Comparison of ENCODE assay signal across 8 mouse cellular contexts in genomic region chrX:52928883-52929282, GRCm38 (mm10). TPM values are rescaled to one million over a fixed set of nuclear protein-coding genes. Genes with fewer than 3 reads are reported as not detected.
DNase-seq lines count a peak whose midpoint lies in the region; ATAC-seq and TF ChIP-seq lines count a peak whose summit lies in the region.

No protein-coding gene starts in this region.

- H3K4me3 ChIP-seq in bone marrow, adult 2 months (replicated peaks; ENCODE audit: control insufficient read depth, low read depth, low read length) = no peak overlapping the region

- 38% methylated on average over 1 of the region's 1 CpGs for WGBS in bone marrow, adult 2 months

- no peaks in the 10 kb centered on the region for H3K4me1 ChIP-seq in bone marrow, adult 2 months (ENCODE audit: control insufficient read depth, insufficient read depth, low read length)

- H3K27ac ChIP-seq in bone marrow, adult 2 months (ENCODE audit: control insufficient read depth, insufficient read depth, low read depth, low read length, poor library complexity) = no peak overlapping the region

- no peak for TF ChIP-seq POLR2A in bone marrow, adult 2 months (IDR thresholded peaks at IDR 0.05; ENCODE audit: borderline replicate concordance, control insufficient read depth, low read depth, low read length)

- TF ChIP-seq CTCF in bone marrow, adult 2 months (IDR thresholded peaks at IDR 0.05; ENCODE audit: control insufficient read depth, insufficient read depth, low read length) = peak; percentile 32; the same call in 1 of the 2 replicates

- peak; percentile 81 for ATAC-seq in CD4-positive, CD25-positive, alpha-beta regulatory T cell, adult 4 months
- peak; percentile 56; the same call in 1 of the 2 replicates for ATAC-seq in megakaryocyte, adult 5-6 weeks (ENCODE audit: poor library complexity, severe bottlenecking)
- no peak for ATAC-seq in frontal cortex, adult (ENCODE audit: low TSS enrichment)

- peak; percentile 35 for DNase-seq in heart, postnatal 4 days
- no peak for DNase-seq in heart, adult 8-10 months (ENCODE audit: low spot score)
- DNase-seq in layer of hippocampus, adult 18-20 months (ENCODE audit: low spot score in 2 of 2) = no peak
- DNase-seq in kidney, postnatal 14 days = no peak

RNA-seq across cellular contexts. Expression of gene Phf6, which starts 16.8 kb away (rescaled TPM):
- total RNA-seq in heart, postnatal 4 days (2021) = 1 to 10 TPM; 8.8 to 9.5 TPM
- 1 to 10 TPM; 4.3 to 6.9 (median 5.4) TPM for total RNA-seq in heart, adult 8-10 months (2022)
- polyA plus RNA-seq in CD4-positive, CD25-positive, alpha-beta regulatory T cell, adult 4 months (2017; shearing (Covaris generic)) = 10 to 100 TPM; 34.9 to 40.1 TPM
- polyA plus RNA-seq in bone marrow, adult 2 months (2011; ENCODE audit: insufficient read depth, insufficient read length, low replicate concordance, missing spikeins) = 7.0 TPM in 2 replicates
- 22.4 and 26.0 TPM in 2 replicates for total RNA-seq in megakaryocyte, adult 5-6 weeks (2015)
- total RNA-seq in megakaryocyte, adult 5-6 weeks (2017) = 20.5 and 23.9 TPM in 2 replicates
- total RNA-seq in layer of hippocampus, adult 18-20 months (2021) = 10 to 100 TPM; 19.2 to 20.5 TPM

RNA-seq across cellular contexts. Expression of gene Hprt, which starts 59.1 kb away (rescaled TPM):
- total RNA-seq in heart, postnatal 4 days (2021) = 100 to 1,000 TPM; 105 to 128 TPM
- 10 to 100 TPM; 50.1 to 58.0 (median 53.9) TPM for total RNA-seq in heart, adult 8-10 months (2022)
- 100 to 1,000 TPM; 253 to 255 TPM for polyA plus RNA-seq in CD4-positive, CD25-positive, alpha-beta regulatory T cell, adult 4 months (2017; shearing (Covaris generic))
- polyA plus RNA-seq in bone marrow, adult 2 months (2011; ENCODE audit: insufficient read depth, insufficient read length, low replicate concordance, missing spikeins) = 68.6 and 73.2 TPM in 2 replicates
- 280 and 308 TPM in 2 replicates for total RNA-seq in megakaryocyte, adult 5-6 weeks (2015)
- total RNA-seq in megakaryocyte, adult 5-6 weeks (2017) = 258 and 293 TPM in 2 replicates
- 100 to 1,000 TPM; 125 to 154 TPM for total RNA-seq in layer of hippocampus, adult 18-20 months (2021)
